Mouse (Mus musculus) MEL (cell line): ENCODE results near the gene Gm11627.

Experiments
- CHD2 ChIP-seq: IDR thresholded peaks from 2 replicates; pipeline ENCODE4 v1.6.1; 2011; ENCODE audit warnings: low read length, improper control_type of control experiment
- CTCF ChIP-seq, 3 experiments: IDR thresholded peaks in 2 of 3; conservative IDR thresholded peaks in 1 of 3; 2 replicates each; pipeline ENCODE4 v1.5.1; 2011 to 2012; ENCODE audit warnings: low read length in 3 of 3, low read depth in 2 of 3, mild to moderate bottlenecking in 2 of 3, improper control_type of control experiment in 1 of 3, inconsistent platforms in 1 of 3, mixed read lengths in 1 of 3, moderate library complexity in 1 of 3; ENCODE audit not compliant: control insufficient read depth in 1 of 3, insufficient read depth in 1 of 3, poor library complexity in 1 of 3, severe bottlenecking in 1 of 3
- EP300 ChIP-seq, 2 experiments: IDR thresholded peaks; 2 replicates each; pipeline ENCODE4 v1.6.1; 2011; ENCODE audit warnings: improper control_type of control experiment in 2 of 2, low read length in 2 of 2, low read depth in 1 of 2, mild to moderate bottlenecking in 1 of 2
- GATA1 ChIP-seq: IDR thresholded peaks from 2 replicates; pipeline ENCODE4 v1.6.1; 2011; ENCODE audit warnings: low read depth, low read length, improper control_type of control experiment
- JUND ChIP-seq: IDR thresholded peaks from 2 replicates; pipeline ENCODE4 v1.6.1; 2011; ENCODE audit warnings: low read depth, mild to moderate bottlenecking, improper control_type of control experiment, low read length
- POLR2AphosphoS2 ChIP-seq: IDR thresholded peaks from 2 replicates; pipeline ENCODE4 v1.6.1; 2011; ENCODE audit warnings: low read length, improper control_type of control experiment
- UBTF ChIP-seq: IDR thresholded peaks from 2 replicates; pipeline ENCODE4 v1.6.1; 2012; ENCODE audit warnings: low read depth, mild to moderate bottlenecking, inconsistent platforms, low read length, improper control_type of control experiment, moderate library complexity, borderline replicate concordance; ENCODE audit not compliant: insufficient read depth
- USF1 ChIP-seq: IDR thresholded peaks from 2 replicates; pipeline ENCODE4 v1.6.1; 2014; ENCODE audit warnings: low read depth, mild to moderate bottlenecking, inconsistent platforms, low read length, improper control_type of control experiment, moderate library complexity
- ZKSCAN1 ChIP-seq: IDR thresholded peaks from 2 replicates; pipeline ENCODE4 v1.6.1; 2012; ENCODE audit warnings: low read depth, mild to moderate bottlenecking, inconsistent platforms, low read length, improper control_type of control experiment, moderate library complexity
- ZMIZ1 ChIP-seq: IDR thresholded peaks from 2 replicates; pipeline ENCODE4 v1.6.1; 2012; ENCODE audit warnings: low read depth, mild to moderate bottlenecking, inconsistent platforms, low read length, improper control_type of control experiment, moderate library complexity

GRCm38 (mm10) chr11:102539690-102540089, 39.6 kb downstream of the Gm11627 start:
- TF ChIP-seq UBTF (no peak), EP300 (IDR thresholded peaks at IDR 0.05; ENCODE audit: low read depth in 1 of 2, low read length in 2 of 2) (no peak), GATA1 (no peak), ZKSCAN1 (no peak), CTCF (IDR thresholded peaks at IDR 0.05 in 2 of 3, conservative IDR thresholded peaks at IDR 0.05 in 1 of 3; ENCODE audit: control insufficient read depth in 1 of 3, insufficient read depth in 1 of 3, low read depth in 2 of 3, low read length in 3 of 3, poor library complexity in 1 of 3, severe bottlenecking in 1 of 3) (no peak), USF1 (no peak), JUND (no peak), ZMIZ1 (no peak), POLR2AphosphoS2 (no peak), CHD2 (no peak)
